Mouse (Mus musculus): ENCODE results near the gene Tex9. TPM values are rescaled to one million over a fixed set of nuclear protein-coding genes. Genes with fewer than 3 reads are reported as not detected.

The Tex9 gene
- polyA plus RNA-seq (2015; fragmentation: Nextera tagmentation; extraction: Ambion mirVana) = 2.4 and 3.2 TPM in 2 replicates

DNA sequence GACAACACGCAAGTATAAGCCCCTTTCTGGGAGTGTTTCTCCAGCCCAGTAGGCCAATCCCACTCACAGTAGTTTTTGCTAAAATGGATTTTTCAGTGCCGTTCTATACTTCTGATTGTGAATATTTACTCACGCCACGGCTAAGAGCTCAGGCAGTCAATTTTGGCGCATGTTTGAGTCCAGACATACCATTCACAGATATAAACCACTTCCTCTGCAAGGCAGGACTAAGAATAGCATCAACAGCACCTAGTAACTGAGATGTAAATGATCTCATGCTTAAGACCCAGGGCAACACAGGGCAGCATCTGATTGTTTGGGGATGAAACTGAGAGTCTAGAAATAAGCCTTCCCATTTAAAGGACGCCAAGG, at the start of gene Tex9:
Gene Tex9, minus strand, starts transcription at position 19 of the 372 bp plus-strand sequence.
- Histone ChIP-seq H3K27me3 (ENCODE audit: control insufficient read depth, insufficient read depth, low read depth, low read length) (no peaks in the 10 kb centered on the region), H3K27ac (ENCODE audit: low read length) (peak within 1 kb of the TSS; percentile 76)
- WGBS (ENCODE audit: insufficient replicate concordance) = 7% methylated on average over 6 of the region's 6 CpGs

DNA sequence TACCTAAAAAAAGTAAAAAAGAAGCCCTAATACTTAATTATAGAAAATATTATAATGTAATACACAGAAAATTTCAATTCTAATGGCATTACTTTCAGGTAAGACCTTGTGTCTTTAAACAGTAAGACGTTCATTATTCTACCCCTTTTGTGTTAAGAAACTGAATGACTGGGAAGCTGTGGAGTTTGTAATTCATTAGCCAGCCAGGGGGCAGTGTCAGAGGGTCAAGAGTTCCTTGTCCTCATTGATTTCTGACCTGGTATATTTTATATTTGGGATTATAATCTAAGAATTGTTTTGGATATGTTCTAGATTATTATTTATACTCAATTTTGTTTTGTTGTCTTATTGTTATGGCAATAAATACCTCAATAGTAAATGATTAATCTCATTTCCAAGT, 45.1 kb upstream of the Tex9 start:
- 42% methylated on average over 1 of the region's 1 CpGs for WGBS (ENCODE audit: insufficient replicate concordance)
- Histone ChIP-seq H3K9ac (ENCODE audit: low read depth, low read length) (no peak overlapping the region), H3K4me3 (ENCODE audit: low read depth, low read length) (no peak overlapping the region), H3K36me3 (ENCODE audit: control insufficient read depth, insufficient read depth) (no peaks in the 10 kb centered on the region), H3K4me1 (ENCODE audit: control insufficient read depth, low read depth, low read length) (peaks cover 2% of the 10 kb centered on the region; the same call in 1 of the 2 replicates), H3K4me2 (ENCODE audit: low read depth, low read length) (no peak overlapping the region), H3K27ac (ENCODE audit: low read length) (no peak overlapping the region), H3K9me3 (replicated peaks; ENCODE audit: control insufficient read depth, low read length) (no peaks in the 10 kb centered on the region), H3K27me3 (ENCODE audit: control insufficient read depth, insufficient read depth, low read depth, low read length) (no peaks in the 10 kb centered on the region)
- ATAC-seq (ENCODE audit: low read depth) = no peak

More for the DNA sequence above, at the start of gene Tex9:
- peak; percentile 36 for ATAC-seq (ENCODE audit: low read depth)
- Histone ChIP-seq H3K4me1 (ENCODE audit: control insufficient read depth, low read depth, low read length) (peaks cover 22% of the 10 kb centered on the region), H3K4me3 (ENCODE audit: low read depth, low read length) (peak within 1 kb of the TSS; percentile 88), H3K9ac (ENCODE audit: low read depth, low read length) (peak within 1 kb of the TSS; percentile 70), H3K4me2 (ENCODE audit: low read depth, low read length) (peak within 1 kb of the TSS; percentile 84), H3K9me3 (replicated peaks; ENCODE audit: control insufficient read depth, low read length) (no peaks in the 10 kb centered on the region), H3K36me3 (ENCODE audit: control insufficient read depth, insufficient read depth) (no peaks in the 10 kb centered on the region)

DNA sequence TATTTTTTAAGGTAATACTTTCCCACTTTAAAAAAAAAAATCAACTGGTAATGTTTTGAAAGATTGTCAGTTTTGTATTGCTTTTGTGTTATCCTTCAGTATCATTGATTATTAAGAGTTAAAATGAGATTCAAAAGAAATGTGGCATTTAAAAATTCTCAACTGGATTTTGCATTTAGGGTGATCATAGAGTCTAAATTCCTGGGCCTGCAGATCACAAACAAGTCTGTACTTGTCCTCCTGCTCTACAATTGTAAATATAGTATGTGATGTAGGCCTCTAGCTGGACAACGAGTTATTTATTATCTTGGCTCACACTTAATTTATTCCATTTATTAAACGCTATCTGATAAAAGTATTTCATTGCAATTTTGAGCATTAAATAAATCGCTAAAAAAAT, 43.4 kb upstream of the Tex9 start:
- no peaks in the 10 kb centered on the region for H3K27me3 ChIP-seq (ENCODE audit: control insufficient read depth, insufficient read depth, low read depth, low read length)

GRCm38 (mm10) chr9:72534985-72535384, 43.0 kb upstream of the Tex9 start:
- ATAC-seq (ENCODE audit: low read depth) = no peak

More for the DNA sequence above, 43.4 kb upstream of the Tex9 start:
- WGBS (ENCODE audit: insufficient replicate concordance) = 74% methylated on average over 3 of the region's 3 CpGs
- Histone ChIP-seq H3K4me2 (ENCODE audit: low read depth, low read length) (no peak overlapping the region), H3K4me3 (ENCODE audit: low read depth, low read length) (no peak overlapping the region), H3K27ac (ENCODE audit: low read length) (no peak overlapping the region), H3K9ac (ENCODE audit: low read depth, low read length) (no peak overlapping the region), H3K36me3 (ENCODE audit: control insufficient read depth, insufficient read depth) (no peaks in the 10 kb centered on the region), H3K9me3 (replicated peaks; ENCODE audit: control insufficient read depth, low read length) (no peaks in the 10 kb centered on the region), H3K4me1 (ENCODE audit: control insufficient read depth, low read depth, low read length) (peaks cover 15% of the 10 kb centered on the region)
- ATAC-seq (ENCODE audit: low read depth) = no peak

GRCm38 (mm10) chr9:72533089-72533415, 41.0 kb upstream of the Tex9 start:
- H3K9me3 ChIP-seq (replicated peaks; ENCODE audit: control insufficient read depth, low read length) = no peaks in the 10 kb centered on the region
- H3K4me2 ChIP-seq (ENCODE audit: low read depth, low read length) = peak overlapping the region; percentile 92
- H3K9ac ChIP-seq (ENCODE audit: low read depth, low read length) = peak overlapping the region; percentile 97
- 0% methylated on average over 2 of the region's 2 CpGs for WGBS (ENCODE audit: insufficient replicate concordance)
- no peaks in the 10 kb centered on the region for H3K27me3 ChIP-seq (ENCODE audit: control insufficient read depth, insufficient read depth, low read depth, low read length)
- H3K27ac ChIP-seq (ENCODE audit: low read length) = peak overlapping the region; percentile 93
- peak overlapping the region; percentile 94 for H3K4me3 ChIP-seq (ENCODE audit: low read depth, low read length)
- peaks cover 16% of the 10 kb centered on the region for H3K4me1 ChIP-seq (ENCODE audit: control insufficient read depth, low read depth, low read length)
- peak; percentile 1; the same call in 1 of the 2 replicates for ATAC-seq (ENCODE audit: low read depth)
- no peaks in the 10 kb centered on the region for H3K36me3 ChIP-seq (ENCODE audit: control insufficient read depth, insufficient read depth)

More at GRCm38 (mm10) chr9:72534985-72535384, 43.0 kb upstream of the Tex9 start:
- H3K36me3 ChIP-seq (ENCODE audit: control insufficient read depth, insufficient read depth) = no peaks in the 10 kb centered on the region
- no peak overlapping the region for H3K27ac ChIP-seq (ENCODE audit: low read length)
- peaks cover 16% of the 10 kb centered on the region for H3K4me1 ChIP-seq (ENCODE audit: control insufficient read depth, low read depth, low read length)
- H3K4me3 ChIP-seq (ENCODE audit: low read depth, low read length) = no peak overlapping the region
- H3K27me3 ChIP-seq (ENCODE audit: control insufficient read depth, insufficient read depth, low read depth, low read length) = no peaks in the 10 kb centered on the region
- no peaks in the 10 kb centered on the region for H3K9me3 ChIP-seq (replicated peaks; ENCODE audit: control insufficient read depth, low read length)
- H3K4me2 ChIP-seq (ENCODE audit: low read depth, low read length) = no peak overlapping the region
- no peak overlapping the region for H3K9ac ChIP-seq (ENCODE audit: low read depth, low read length)
- WGBS (ENCODE audit: insufficient replicate concordance) = 80% methylated on average over 2 of the region's 2 CpGs

DNA sequence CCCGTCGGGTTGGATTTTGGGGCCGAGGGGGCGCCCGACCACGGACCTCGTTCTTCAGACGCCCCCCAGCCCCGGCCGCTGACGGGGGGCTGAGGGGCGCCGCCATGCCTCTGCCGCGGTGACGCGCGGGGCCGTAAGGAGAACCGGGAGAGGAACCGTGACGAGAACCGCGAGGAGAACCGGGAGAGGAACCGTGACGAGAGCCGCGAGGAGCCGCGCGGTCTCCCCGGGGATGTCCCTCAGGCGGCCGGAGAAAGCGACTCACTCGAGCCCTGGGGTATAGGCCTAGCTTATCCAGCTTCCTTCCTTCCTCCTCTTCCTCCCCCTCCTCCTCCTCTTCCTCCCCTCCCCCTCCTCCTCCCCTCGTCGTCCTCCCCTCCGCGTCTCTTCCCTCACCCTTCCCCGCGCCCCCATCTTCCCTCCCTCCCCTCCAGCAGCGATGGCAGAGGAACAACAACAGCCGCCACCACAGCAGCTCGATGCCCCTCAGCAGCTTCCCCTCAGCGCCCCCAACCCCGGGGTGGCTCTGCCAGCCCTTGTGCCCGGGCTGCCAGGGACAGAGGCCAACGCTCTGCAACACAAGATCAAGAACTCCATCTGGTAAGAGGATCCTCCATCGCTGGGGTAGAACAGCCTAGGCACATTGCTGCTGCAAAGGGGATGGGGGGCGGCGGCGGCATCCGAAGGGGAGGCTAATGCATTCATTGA, 40.5 kb upstream of the Tex9 start:
- Histone ChIP-seq H3K27me3 (ENCODE audit: control insufficient read depth, insufficient read depth, low read depth, low read length) (no peaks in the 10 kb centered on the region), H3K4me3 (ENCODE audit: low read depth, low read length) (peak overlapping the region; percentile 94), H3K36me3 (ENCODE audit: control insufficient read depth, insufficient read depth) (no peaks in the 10 kb centered on the region), H3K4me2 (ENCODE audit: low read depth, low read length) (peak overlapping the region; percentile 92), H3K4me1 (ENCODE audit: control insufficient read depth, low read depth, low read length) (peaks cover 16% of the 10 kb centered on the region), H3K9ac (ENCODE audit: low read depth, low read length) (peak overlapping the region; percentile 97), H3K27ac (ENCODE audit: low read length) (peak overlapping the region; percentile 93), H3K9me3 (replicated peaks; ENCODE audit: control insufficient read depth, low read length) (no peaks in the 10 kb centered on the region)
- whole genome bisulfite sequencing (ENCODE audit: insufficient replicate concordance) = under 1% methylated on average over 54 of the region's 55 CpGs
- peak; percentile 43 for ATAC-seq (ENCODE audit: low read depth)

- Histone ChIP-seq H3K4me1 (ENCODE audit: control insufficient read depth, low read depth, low read length) (peaks cover 16% of the 10 kb centered on the region), H3K9ac (ENCODE audit: low read depth, low read length) (peak within 1 kb of the TSS; percentile 97), H3K27ac (ENCODE audit: low read length) (peak within 1 kb of the TSS; percentile 93), H3K36me3 (ENCODE audit: control insufficient read depth, insufficient read depth) (no peaks in the 10 kb centered on the region), H3K9me3 (replicated peaks; ENCODE audit: control insufficient read depth, low read length) (no peaks in the 10 kb centered on the region), H3K4me2 (ENCODE audit: low read depth, low read length) (peak within 1 kb of the TSS; percentile 92), H3K27me3 (ENCODE audit: control insufficient read depth, insufficient read depth, low read depth, low read length) (no peaks in the 10 kb centered on the region), H3K4me3 (ENCODE audit: low read depth, low read length) (peak within 1 kb of the TSS; percentile 94)
- WGBS (ENCODE audit: insufficient replicate concordance) = under 1% methylated on average over 47 of the region's 63 CpGs
- peak; percentile 87 for ATAC-seq (ENCODE audit: low read depth)
Observed at GRCm38 (mm10) chr9:72531996-72532380, 40.0 kb upstream of the Tex9 start, which contains the start of gene Rfx7. Gene Rfx7 (plus strand): TSS chr9:72532240.

DNA sequence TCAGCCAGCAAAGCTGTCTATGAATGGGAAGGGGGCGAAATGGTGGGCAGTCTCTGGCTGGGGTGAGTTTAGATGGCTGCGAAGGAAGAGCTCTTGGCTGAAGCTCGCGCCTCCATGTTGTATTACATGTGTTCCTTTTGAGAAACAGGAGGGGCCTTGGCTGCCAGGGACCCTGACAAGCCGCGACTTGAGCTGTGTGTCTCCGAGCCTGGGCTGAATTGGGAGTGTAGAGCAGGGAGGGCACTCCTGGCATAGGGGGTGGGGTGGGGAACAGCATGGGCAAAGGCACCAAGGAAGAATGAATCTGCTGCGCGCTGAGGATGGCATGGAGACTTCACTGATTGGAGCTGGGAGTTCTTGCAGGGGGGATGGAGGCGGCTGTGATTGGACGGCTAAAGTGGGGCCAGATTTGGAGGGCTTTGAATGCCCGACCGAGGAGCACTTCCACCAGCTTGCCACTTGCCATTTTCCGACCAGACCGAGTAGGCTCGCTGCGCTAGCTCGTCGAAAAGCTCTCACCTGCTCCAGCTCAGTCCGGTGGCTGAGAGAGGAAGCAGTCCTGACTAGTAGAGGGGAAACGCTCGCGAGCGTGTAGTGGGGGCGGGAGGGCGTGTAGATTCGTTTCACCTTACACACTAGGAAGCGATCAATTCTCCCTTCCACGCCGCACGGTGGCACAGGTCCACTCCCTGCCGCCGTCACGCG, 39.4 kb upstream of the Tex9 start:
- WGBS (ENCODE audit: insufficient replicate concordance) = 4% methylated on average over 35 of the region's 35 CpGs
- Histone ChIP-seq H3K27me3 (ENCODE audit: control insufficient read depth, insufficient read depth, low read depth, low read length) (no peaks in the 10 kb centered on the region), H3K4me2 (ENCODE audit: low read depth, low read length) (peak overlapping the region; percentile 92), H3K9ac (ENCODE audit: low read depth, low read length) (peak overlapping the region; percentile 97), H3K27ac (ENCODE audit: low read length) (peak overlapping the region; percentile 93), H3K36me3 (ENCODE audit: control insufficient read depth, insufficient read depth) (no peaks in the 10 kb centered on the region), H3K4me3 (ENCODE audit: low read depth, low read length) (peak overlapping the region; percentile 94), H3K9me3 (replicated peaks; ENCODE audit: control insufficient read depth, low read length) (no peaks in the 10 kb centered on the region), H3K4me1 (ENCODE audit: control insufficient read depth, low read depth, low read length) (peaks cover 16% of the 10 kb centered on the region)
- ATAC-seq (ENCODE audit: low read depth) = peak; percentile 56

DNA sequence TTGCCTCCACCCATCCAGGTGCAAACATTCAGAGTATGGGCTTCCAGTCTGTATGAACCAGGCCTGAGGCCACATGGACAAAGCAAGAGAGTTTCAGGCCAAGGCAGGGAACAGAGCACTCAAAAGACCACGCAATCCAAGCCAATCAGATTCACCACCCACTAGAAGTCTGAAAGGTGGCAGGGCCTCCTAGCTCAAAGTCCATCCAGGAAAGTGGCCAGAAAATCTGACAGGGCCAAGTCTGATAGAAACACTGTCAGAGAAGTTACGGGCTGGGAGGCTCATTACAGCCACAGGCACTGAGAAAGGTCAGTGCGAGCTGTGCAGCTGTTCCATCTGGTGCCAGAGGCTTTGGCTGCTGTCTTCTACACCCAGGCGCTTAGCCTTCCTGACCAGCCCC, 38.8 kb upstream of the Tex9 start:
- Histone ChIP-seq H3K9ac (ENCODE audit: low read depth, low read length) (no peak overlapping the region), H3K27ac (ENCODE audit: low read length) (peak overlapping the region; percentile 93), H3K36me3 (ENCODE audit: control insufficient read depth, insufficient read depth) (no peaks in the 10 kb centered on the region), H3K4me2 (ENCODE audit: low read depth, low read length) (peak overlapping the region; percentile 92), H3K4me3 (ENCODE audit: low read depth, low read length) (peak overlapping the region; percentile 94), H3K9me3 (replicated peaks; ENCODE audit: control insufficient read depth, low read length) (no peaks in the 10 kb centered on the region), H3K4me1 (ENCODE audit: control insufficient read depth, low read depth, low read length) (peaks cover 16% of the 10 kb centered on the region), H3K27me3 (ENCODE audit: control insufficient read depth, insufficient read depth, low read depth, low read length) (no peaks in the 10 kb centered on the region)
- WGBS (ENCODE audit: insufficient replicate concordance) = 59% methylated on average over 4 of the region's 4 CpGs
- no peak for ATAC-seq (ENCODE audit: low read depth)

All from liver, embryonic 16.5 days (tissue).